Mouse (Mus musculus) midbrain, embryonic 16.5 days (tissue): ENCODE data around the gene 1810010D01Rik. TPM values are rescaled to one million over a fixed set of nuclear protein-coding genes. Genes with fewer than 3 reads are reported as not detected.

Source experiments
- ATAC-seq: fragments of 200-750 bp; cut with Nextera tagmentation; 2 replicates; pipeline ENCODE4 v1.8.0; 2017; ENCODE audit warnings: moderate TSS enrichment
- H3K27ac ChIP-seq: fragments of 300-500 bp; sonication (generic); 2 replicates; pipeline ENCODE4 v1.5.1; 2014; ENCODE audit warnings: mild to moderate bottlenecking, low read length, mixed read lengths
- H3K27me3 ChIP-seq: fragments of 300-500 bp; sonication (generic); 2 replicates; pipeline ENCODE4 v1.6.1; 2014; ENCODE audit warnings: low read depth, low read length, mixed read lengths; ENCODE audit not compliant: control insufficient read depth, insufficient read depth
- H3K36me3 ChIP-seq: fragments of 300-500 bp; sonication (generic); 2 replicates; pipeline ENCODE4 v1.6.1; 2014; ENCODE audit warnings: mild to moderate bottlenecking, low read length, moderate library complexity, mixed read lengths; ENCODE audit not compliant: control insufficient read depth, insufficient read depth
- H3K4me1 ChIP-seq: fragments of 300-500 bp; sonication (generic); 2 replicates; pipeline ENCODE4 v1.6.1; 2014; ENCODE audit warnings: mild to moderate bottlenecking, low read length, mixed read lengths; ENCODE audit not compliant: control insufficient read depth, insufficient read depth
- H3K4me2 ChIP-seq: fragments of 300-500 bp; sonication (generic); 2 replicates; pipeline ENCODE4 v1.6.1; 2014; ENCODE audit warnings: mild to moderate bottlenecking, low read length, mixed read lengths
- H3K4me3 ChIP-seq: fragments of 300-500 bp; sonication (generic); 2 replicates; pipeline ENCODE4 v1.5.1; 2014; ENCODE audit warnings: low read depth, mild to moderate bottlenecking, low read length, moderate library complexity, mixed read lengths
- H3K9ac ChIP-seq: fragments of 300-500 bp; sonication (generic); 2 replicates; pipeline ENCODE4 v1.6.1; 2014; ENCODE audit warnings: low read depth, low read length, mixed read lengths
- H3K9me3 ChIP-seq: fragments of 300-500 bp; sonication (generic); replicated peaks from 2 replicates; pipeline ENCODE4 v1.6.1; 2014; ENCODE audit warnings: mild to moderate bottlenecking, low read length, mixed read lengths; ENCODE audit not compliant: control insufficient read depth, poor library complexity, severe bottlenecking
- WGBS: fragments of 180-500 bp; shearing (Covaris S2); extraction: QIAGEN DNeasy Blood & Tissue Kit; methylation state at CpG from one replicate; pipeline ENCODE4 v1.1.7; 2014; 5-methylcytosine and 5-hydroxymethylcytosine counted together
- polyA plus RNA-seq: library from polyadenylated mRNA; unstranded; fragments of >200 nt; fragmentation: Nextera tagmentation; extraction: Ambion mirVana; gene quantifications from 2 replicates; pipeline ENCODE4 v1.2.1, GENCODE M21; 2015

1810010D01Rik gene
- polyA plus RNA-seq: 0.36 TPM in 1 of 2 replicates, not detected in the other

DNA sequence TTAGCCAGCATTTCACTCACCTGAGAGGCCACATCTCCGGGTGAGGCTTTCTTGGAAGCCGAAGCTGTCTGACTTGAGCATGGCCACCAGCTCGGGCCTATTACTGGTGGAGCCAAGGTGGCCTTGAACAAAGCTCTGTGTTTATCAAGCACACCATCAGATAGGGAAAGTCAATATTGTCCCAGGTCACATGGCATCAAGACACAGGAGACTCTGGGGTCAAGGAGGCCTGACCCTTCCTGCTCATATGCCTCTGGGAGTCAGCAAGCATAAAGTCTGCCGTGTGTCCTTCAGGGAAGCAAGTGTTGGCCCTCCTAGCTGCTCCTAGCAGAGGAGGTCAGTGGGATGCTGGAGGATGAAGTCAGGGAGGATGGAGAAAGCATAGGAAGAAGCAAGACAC, at the start of gene 1810010D01Rik:
1810010D01Rik (minus strand) TSS at position 114 of the 400 bp plus-strand sequence.
- peaks cover 16% of the 10 kb centered on the region for H3K4me1 ChIP-seq
- no peak within 1 kb of the TSS for H3K9ac ChIP-seq
- no peak within 1 kb of the TSS for H3K4me2 ChIP-seq
- 90% methylated on average over 4 of the region's 4 CpGs for WGBS
- H3K9me3 ChIP-seq: no peaks in the 10 kb centered on the region
- H3K27ac ChIP-seq: peak within 1 kb of the TSS; percentile 79
- H3K4me3 ChIP-seq: no peak within 1 kb of the TSS
- no peak for ATAC-seq
- H3K27me3 ChIP-seq: no peaks in the 10 kb centered on the region
- no peaks in the 10 kb centered on the region for H3K36me3 ChIP-seq

DNA sequence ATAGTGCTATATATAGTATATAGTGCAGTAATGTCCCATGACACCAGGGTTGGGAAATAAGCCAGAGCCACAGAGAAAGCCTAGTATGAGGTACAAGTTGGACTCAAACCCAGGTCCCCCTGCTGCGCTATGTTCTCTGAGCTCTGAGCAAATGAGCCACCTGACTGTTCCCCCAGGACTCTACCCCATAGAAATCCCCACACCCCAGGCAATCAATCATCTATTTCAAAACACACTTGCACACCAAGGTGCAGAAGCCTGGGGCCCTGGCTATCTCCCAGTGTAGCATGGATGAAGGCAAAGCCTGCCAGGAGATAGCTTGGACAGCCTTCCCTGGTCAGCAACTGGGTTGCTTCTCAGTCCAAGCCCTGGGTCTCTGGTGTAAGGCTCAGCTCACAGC, 48.2 kb upstream of the 1810010D01Rik start:
- Histone ChIP-seq H3K4me3 (no peak overlapping the region), H3K9ac (no peak overlapping the region), H3K9me3 (no peaks in the 10 kb centered on the region), H3K4me2 (no peak overlapping the region), H3K4me1 (no peaks in the 10 kb centered on the region), H3K27ac (no peak overlapping the region), H3K27me3 (no peaks in the 10 kb centered on the region), H3K36me3 (no peaks in the 10 kb centered on the region)
- no peak for ATAC-seq
- WGBS: 100% methylated on average over 1 of the region's 1 CpGs

DNA sequence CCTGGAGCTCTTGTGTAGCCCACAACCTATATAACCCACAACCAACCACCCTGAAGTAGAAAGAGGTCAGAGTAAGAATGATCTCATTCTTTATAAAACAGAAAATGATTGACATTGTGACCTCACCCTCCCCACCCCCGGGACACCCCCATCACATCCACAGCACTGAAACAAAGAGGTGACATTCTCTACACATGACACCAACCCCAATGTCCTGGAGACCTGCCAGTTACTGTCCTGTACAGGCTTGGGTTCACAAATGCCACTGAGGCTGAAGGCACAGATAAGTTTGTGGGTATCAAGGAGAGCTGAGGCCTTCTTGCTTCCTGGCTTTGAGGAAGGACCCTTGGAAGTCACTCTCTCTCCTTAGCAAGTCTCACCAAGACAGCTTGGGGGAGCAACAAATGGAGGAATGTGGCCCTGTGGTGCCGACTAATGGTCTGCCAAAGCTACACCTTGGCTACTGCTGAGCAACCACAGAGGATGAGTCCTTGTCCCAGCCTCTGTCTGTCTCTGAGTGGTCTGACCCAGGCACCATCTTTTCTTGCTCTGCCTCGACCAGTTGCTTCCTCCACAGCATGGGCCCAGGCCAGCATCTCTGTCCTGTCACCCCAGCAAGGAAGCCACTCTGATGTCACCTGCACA, 46.2 kb upstream of the 1810010D01Rik start:
- H3K4me2 ChIP-seq: no peak overlapping the region
- H3K9ac ChIP-seq: no peak overlapping the region
- no peaks in the 10 kb centered on the region for H3K27me3 ChIP-seq
- H3K27ac ChIP-seq: no peak overlapping the region
- WGBS: 67% methylated on average over 3 of the region's 3 CpGs
- ATAC-seq: no peak
- H3K9me3 ChIP-seq: no peaks in the 10 kb centered on the region
- no peaks in the 10 kb centered on the region for H3K4me1 ChIP-seq
- H3K4me3 ChIP-seq: no peak overlapping the region
- H3K36me3 ChIP-seq: no peaks in the 10 kb centered on the region

DNA sequence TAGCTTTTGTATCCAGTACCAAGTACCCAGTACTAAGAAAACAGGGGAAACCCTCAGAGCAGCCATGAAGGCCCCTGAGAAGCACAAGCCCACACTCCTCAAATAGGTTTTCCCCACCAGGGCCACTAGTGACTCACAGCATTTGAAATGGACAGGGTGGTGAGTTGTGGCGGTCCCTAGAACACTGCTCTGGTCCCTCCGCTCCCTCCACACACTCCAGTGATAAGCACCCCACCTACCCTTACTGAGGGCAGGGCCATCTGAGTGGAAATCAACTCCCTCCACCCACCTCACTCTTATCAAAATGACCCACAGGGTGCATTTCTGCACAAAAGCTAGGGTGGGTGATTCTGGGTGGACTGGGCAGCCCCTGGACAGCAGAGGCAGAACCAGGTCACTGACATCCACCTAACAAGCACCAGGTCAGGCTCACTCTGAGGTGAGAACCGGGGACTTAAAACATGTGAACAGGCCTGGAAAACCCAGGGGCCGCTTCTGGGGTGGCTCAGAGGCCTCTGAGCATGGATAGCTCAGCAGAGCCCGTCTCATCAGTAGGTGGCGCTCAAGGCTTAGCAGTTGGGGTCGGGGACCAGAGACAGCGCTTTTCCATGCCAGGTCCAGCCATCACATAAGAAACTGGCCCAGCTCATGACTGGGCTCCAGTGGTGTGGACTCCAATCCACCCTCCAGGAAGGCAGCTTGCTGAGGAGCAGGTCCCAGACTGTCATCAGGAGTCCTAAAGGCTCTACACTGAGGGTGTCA, 45.0 kb upstream of the 1810010D01Rik start:
- ATAC-seq: peak; percentile 82; the same call in 1 of the 2 replicates
- H3K9ac ChIP-seq: no peak overlapping the region
- H3K36me3 ChIP-seq: no peaks in the 10 kb centered on the region
- H3K9me3 ChIP-seq: no peaks in the 10 kb centered on the region
- no peaks in the 10 kb centered on the region for H3K27me3 ChIP-seq
- no peak overlapping the region for H3K4me2 ChIP-seq
- WGBS: 30% methylated on average over 8 of the region's 8 CpGs
- H3K4me1 ChIP-seq: no peaks in the 10 kb centered on the region
- H3K4me3 ChIP-seq: no peak overlapping the region
- H3K27ac ChIP-seq: no peak overlapping the region

DNA sequence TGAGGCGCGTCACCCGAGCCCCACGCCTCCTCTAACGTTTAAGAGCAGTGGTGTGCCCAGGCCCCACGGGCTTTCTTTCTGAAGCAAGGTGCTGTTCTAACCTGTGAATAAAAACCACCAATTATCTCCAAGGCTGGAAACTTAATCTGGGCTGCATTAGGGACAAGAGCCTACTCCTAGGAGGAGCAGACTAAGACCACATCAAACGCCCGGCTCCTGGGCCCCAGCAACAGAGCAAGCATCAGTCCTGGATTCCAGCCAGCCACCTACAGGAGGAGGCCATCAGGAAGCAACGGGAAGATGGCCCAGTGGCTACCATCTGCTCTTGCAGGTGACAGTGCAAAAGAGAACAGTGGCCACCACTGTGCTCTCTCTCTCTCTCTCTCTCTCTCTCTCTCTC, 42.3 kb upstream of the 1810010D01Rik start:
- Histone ChIP-seq H3K4me2 (no peak overlapping the region), H3K27me3 (no peaks in the 10 kb centered on the region), H3K4me1 (no peaks in the 10 kb centered on the region), H3K4me3 (no peak overlapping the region), H3K27ac (no peak overlapping the region), H3K9ac (no peak overlapping the region), H3K36me3 (no peaks in the 10 kb centered on the region), H3K9me3 (no peaks in the 10 kb centered on the region)
- no peak for ATAC-seq
- WGBS: 75% methylated on average over 9 of the region's 9 CpGs

DNA sequence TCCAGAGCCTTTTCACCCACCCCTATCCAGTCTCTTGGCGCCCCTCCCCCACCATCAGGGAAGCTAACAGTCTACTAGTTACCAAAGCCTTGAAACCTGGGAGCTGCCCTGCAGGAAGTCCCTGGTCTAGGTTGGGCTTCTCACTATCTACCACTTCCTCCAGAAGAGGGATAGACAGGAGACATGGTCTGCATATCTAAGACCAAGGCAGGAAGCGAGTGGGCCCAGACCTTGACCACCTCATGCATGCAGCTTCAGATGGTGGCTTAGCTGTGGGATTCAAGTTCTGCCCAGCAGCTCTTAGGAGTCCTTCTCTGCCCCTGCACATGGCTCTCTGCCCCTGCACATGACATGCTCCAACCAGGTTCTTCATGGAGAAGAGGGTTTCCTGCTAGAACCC, 41.0 kb upstream of the 1810010D01Rik start:
- H3K27ac ChIP-seq: no peak overlapping the region
- no peaks in the 10 kb centered on the region for H3K27me3 ChIP-seq
- no peaks in the 10 kb centered on the region for H3K4me1 ChIP-seq
- 100% methylated on average over 2 of the region's 2 CpGs for WGBS
- H3K9me3 ChIP-seq: no peaks in the 10 kb centered on the region
- ATAC-seq: no peak
- no peak overlapping the region for H3K4me3 ChIP-seq
- no peak overlapping the region for H3K9ac ChIP-seq
- no peaks in the 10 kb centered on the region for H3K36me3 ChIP-seq
- no peak overlapping the region for H3K4me2 ChIP-seq

DNA sequence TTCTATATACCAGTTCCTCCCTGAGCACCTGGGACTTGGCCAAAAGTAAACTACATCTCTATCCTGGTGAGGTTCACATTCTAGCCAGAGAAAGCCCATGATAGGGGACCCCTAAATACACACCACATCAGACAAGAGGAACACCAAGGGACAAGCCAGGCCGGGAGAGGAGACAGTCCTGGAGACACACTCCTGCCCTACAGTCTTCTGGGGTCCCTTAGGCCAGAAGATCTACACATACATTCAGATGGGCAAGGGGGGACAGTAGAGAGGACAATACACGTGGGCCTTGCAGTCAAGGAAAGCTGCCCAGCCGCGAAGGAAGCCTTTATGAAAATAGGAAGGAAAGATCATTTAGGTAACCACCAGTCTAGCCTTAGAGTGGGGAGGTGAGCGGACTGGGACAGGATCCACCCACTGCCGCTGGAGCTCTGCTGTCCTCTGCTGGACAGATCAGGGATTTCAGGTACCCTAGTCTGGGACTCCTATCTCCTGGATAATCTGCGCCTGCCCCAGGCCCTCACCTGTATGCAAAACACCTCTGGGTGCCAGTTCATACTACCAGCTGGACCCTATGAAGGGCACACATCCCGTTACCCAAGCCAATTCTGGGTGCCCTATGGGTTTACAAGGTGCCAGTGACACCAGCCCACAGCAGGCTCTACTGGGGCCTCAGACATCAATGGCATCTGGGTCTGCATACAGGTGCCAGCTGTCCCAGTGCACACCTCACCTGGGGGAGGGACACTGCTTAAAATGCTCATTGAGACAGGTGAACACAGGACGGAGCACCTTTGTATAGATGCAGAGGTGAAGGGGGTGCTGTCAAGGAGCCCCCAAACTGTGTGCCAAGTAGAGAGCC, 35.2 kb upstream of the 1810010D01Rik start:
- Histone ChIP-seq H3K4me3 (no peak overlapping the region), H3K4me1 (no peaks in the 10 kb centered on the region), H3K27ac (no peak overlapping the region), H3K9me3 (no peaks in the 10 kb centered on the region), H3K9ac (no peak overlapping the region), H3K4me2 (no peak overlapping the region), H3K27me3 (no peaks in the 10 kb centered on the region), H3K36me3 (no peaks in the 10 kb centered on the region)
- peak; percentile 51 for ATAC-seq
- WGBS: 11% methylated on average over 9 of the region's 9 CpGs

DNA sequence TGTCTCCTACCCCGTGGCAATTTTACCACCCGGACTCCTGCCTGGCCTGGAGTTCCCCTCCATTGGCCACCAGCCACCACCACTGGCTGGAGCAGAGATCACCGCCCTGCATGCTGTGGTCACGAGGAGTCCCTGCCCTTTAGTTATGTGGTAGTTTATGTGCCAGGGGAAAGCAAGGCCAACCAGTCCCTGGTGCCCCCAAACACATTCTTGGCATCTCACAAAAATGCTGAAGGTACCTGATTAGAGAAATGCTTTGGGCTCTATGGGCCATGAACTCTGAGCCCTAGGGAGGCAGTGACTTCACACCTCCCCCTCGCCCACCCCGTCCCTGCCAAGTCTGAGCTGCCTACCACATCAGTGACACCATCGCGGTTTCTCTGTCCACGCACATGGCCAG, 34.1 kb upstream of the 1810010D01Rik start:
- 86% methylated on average over 9 of the region's 9 CpGs for WGBS
- H3K27me3 ChIP-seq: no peaks in the 10 kb centered on the region
- no peaks in the 10 kb centered on the region for H3K36me3 ChIP-seq
- H3K4me3 ChIP-seq: no peak overlapping the region
- H3K4me2 ChIP-seq: no peak overlapping the region
- H3K4me1 ChIP-seq: no peaks in the 10 kb centered on the region
- H3K9ac ChIP-seq: no peak overlapping the region
- no peak for ATAC-seq
- no peaks in the 10 kb centered on the region for H3K9me3 ChIP-seq
- no peak overlapping the region for H3K27ac ChIP-seq
